Mouse (Mus musculus): ENCODE results near the gene Vsnl1.

DNA sequence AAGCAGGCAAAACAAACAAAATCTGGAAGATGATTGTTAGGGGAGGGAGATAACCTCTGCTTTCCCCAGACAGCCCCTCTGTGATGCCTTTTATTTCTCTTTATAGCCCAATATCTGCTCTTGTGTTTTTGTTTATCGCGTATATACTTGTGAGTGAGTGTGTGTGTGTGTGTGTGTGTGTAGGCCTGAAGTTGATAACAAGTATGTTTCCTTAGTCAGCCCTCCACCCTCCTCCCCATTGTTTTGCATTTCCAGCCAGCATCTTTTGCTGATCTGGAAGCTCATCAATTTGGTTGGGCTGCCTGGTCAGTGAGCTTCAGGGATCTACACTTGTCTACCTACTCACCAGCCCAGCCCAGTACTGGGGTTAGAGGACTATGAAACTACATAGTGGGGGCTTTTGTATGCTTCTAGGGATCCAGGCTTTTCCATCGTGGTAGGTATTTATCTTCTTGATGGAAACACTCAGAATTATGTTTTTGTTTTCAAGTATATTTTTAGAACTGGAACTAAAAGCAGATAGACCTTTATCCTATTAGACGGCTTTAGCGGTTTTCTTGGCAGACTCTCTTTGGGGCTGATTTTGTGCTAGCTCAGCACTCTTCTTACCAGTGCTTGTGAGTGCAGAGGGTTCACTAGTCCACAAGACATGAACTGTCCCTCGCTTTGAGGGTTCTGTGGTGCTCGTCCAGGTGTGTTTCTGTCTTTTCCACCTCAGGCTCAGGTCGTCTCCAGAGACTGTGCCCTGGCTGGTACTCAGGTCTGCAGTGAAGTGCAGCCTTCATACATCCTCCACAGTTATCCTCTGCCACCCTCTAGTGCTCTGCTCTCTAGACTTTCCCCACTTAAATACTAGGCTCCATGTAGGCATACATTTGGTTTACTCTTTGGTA is 129.4 kb downstream of the Vsnl1 start:
- TF ChIP-seq CTCF (IDR thresholded peaks at IDR 0.05; ENCODE audit: control insufficient read depth, insufficient read depth, insufficient read length) = no peak
- no peak for TF ChIP-seq MAX (IDR thresholded peaks at IDR 0.05)

All from C2C12 (cell line).